Mouse (Mus musculus) mouse trophoblast stem cell (cell line): Measurements from ENCODE around the gene Abca5.

Source experiments
- in situ Hi-C, 2 experiments: fragments of 300-500 bp; cut with MseI, MboI; formaldehyde crosslinking; loops; 2 replicates in 1 of 2; 3 replicates in 1 of 2; pipeline ENCODE4 v1.15.1; 2025

Abca5 gene

DNA sequence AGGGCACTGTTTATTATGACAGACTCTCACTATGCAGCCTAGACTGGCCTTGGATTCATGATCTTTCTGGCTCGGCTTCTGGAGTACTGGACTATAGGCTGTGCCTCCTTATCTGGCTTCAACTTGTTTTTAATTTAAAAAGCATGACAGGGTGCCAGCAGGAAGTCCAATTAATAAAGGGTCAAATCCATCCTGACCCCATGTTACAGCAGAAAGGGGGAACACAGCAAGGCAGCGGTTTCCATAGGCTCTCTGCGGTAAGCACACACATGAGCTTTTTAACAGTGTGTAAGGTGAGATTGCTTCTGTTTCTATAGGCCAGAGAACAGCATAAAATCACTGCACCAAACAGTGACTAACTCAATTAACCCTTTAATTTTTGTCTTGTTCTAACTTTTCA lies 34.1 kb downstream of the Abca5 start:
- in situ Hi-C loops, result no loop called here

DNA sequence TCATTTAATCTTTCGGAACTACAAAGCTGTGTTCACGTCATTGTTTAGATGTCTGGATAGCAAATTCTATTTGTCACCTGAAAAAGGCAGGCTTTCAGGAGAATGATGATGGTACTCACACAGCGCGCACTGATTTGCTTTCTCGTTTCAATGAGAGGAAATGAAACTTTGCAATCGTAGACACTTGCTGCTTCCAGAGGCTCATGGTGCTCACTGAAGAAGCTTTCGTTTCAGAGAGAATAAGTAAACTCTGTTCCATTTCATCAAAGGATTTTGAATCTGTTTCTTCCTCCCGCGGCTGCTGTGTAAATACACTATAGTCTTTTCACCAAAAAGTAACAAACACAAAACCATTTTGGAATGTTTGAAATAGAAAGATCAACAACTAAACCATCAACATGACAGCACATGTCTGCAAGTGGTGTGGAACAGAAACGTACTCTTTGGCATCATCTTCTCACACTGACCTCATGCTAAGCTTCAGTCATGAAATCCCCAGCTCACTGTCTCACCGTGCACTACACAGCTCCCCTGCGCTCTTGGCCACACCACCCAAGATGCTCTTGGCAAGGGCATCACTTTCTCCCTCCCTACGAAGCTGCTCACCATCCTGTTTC lies 39.5 kb downstream of the Abca5 start:
- in situ Hi-C loops, result no loop called here

GRCm38 (mm10) chr11:110290586-110290985 lies 46.9 kb downstream of the Abca5 start:
- in situ Hi-C loops, result no loop called here

GRCm38 (mm10) chr11:110288423-110288822 lies 49.1 kb downstream of the Abca5 start:
- in situ Hi-C loops, result no loop called here

- in situ Hi-C loops, result no loop called here
Measured at GRCm38 (mm10) chr11:110287694-110288093, 49.8 kb downstream of the Abca5 start.

DNA sequence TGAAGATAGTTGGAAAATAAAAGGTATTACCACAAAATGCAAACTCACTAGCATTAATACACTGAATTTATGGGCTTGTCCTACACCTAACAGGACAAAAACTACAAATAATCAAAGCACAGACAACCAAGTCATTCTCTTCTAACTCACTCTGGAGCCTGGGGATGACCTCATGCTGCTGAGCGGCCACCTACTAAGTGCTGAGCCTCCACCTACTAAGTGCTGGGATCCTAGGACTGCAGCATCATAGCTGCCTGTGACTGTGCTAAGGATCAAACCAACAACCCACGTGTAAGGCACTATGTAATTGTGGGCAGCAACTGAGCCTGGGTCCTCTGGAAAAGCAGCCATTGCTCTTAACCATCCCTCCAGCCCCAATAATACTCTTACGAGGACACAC lies 51.2 kb downstream of the Abca5 start:
- in situ Hi-C loops, result no loop called here

- in situ Hi-C loops, result no loop called here
Measured at GRCm38 (mm10) chr11:110284849-110285248, 52.7 kb downstream of the Abca5 start.

DNA sequence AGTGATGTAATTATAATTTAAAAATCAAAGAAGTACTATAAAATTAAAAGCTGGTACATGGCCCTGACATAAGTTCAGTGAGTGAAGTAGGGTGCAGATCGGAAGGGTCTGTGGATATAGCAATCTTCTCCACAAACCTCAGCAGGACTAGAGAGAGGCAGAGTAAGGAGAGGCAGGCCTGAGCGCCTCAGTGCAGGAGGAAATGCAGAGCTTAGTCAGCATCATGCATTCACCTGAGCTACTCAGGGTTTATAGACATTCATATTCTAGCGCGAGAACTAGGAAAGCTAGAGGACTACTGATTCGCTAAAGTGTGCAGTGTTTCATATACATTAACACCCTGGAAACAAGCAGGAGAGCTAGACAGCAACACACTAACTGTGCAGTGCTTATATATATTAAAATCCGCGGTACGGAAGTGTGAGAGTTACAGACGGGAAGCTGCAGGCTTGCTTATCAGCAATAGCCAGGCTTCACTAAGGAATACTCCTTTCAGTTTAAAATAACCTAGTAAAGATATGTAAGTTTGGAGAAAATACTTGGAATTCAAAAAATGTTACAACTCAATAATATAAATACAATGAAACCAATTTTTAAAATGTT lies 53.2 kb downstream of the Abca5 start:
- in situ Hi-C loops, result no loop called here

DNA sequence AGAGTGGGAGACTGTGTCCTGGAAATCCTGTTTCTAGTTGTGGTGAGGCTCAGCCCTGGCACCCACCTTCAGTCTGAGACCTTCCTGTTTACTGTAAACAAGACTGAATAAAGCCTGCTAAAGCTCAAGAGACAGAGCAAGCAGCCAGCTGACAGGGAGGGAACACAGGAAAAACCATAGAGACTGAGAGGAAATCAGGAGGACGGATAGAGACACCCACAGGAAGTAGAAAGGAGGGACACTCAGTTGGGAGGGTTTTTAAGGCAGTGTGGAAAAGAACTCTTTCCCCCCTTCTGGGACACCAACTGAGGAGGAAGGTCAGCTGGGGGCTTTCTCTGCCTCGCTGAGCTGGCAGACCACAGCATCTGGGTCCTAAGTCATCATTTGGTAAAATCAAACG lies 62.7 kb downstream of the Abca5 start:
- in situ Hi-C loops, result loop anchor here in 1 of 2 experiments (25.0 kb wide), 1 partner anchor 612 kb away; no protein-coding TSS in a partner anchor

DNA sequence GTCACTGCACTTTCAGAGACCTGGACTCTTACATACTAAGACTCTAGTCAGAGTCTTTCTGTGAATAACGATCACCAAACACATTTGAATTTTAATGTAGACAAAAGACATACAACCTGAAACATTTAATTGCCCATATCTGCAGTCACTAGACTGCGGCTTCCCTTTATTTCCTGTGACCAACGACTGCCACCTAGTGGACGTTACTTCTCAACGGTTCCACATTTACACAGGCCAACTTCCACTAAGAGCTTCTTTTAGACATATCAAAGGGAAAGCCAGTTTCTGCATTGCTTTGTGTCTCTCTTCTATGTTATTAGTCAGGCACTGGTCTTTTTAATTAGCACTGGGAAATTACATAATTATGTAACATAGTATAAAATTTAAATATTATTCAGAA lies 65.8 kb downstream of the Abca5 start:
- in situ Hi-C loops, result loop anchor here in 1 of 2 experiments (25.0 kb wide), 1 partner anchor 609 kb away; no protein-coding TSS in a partner anchor

- in situ Hi-C loops, result loop anchor here (5.0 to 25.0 kb wide), 5 partner anchors 311 to 606 kb away; no protein-coding TSS in a partner anchor
Measured at GRCm38 (mm10) chr11:110268244-110268844, 69.2 kb downstream of the Abca5 start.

DNA sequence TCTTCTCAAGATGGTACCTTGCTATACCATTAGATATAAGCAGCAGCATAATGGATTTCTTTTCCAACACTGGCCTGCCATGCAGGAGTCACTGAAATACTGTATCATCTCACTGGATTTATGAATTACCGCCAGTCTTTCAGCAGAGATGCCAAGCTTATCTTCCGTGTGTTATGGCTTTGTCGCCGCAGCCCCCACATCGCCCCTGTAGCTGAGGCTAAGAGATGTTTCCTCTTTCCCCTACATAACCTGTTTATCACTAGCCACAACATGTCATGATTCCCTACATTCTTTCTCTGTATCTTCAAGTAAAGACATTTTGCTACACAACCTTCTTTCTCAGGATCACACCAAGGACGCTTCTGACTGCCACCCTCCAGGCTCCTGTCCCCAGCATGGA lies 70.3 kb downstream of the Abca5 start:
- in situ Hi-C loops, result loop anchor here (5.0 to 25.0 kb wide), 5 partner anchors 310 to 605 kb away; no protein-coding TSS in a partner anchor

DNA sequence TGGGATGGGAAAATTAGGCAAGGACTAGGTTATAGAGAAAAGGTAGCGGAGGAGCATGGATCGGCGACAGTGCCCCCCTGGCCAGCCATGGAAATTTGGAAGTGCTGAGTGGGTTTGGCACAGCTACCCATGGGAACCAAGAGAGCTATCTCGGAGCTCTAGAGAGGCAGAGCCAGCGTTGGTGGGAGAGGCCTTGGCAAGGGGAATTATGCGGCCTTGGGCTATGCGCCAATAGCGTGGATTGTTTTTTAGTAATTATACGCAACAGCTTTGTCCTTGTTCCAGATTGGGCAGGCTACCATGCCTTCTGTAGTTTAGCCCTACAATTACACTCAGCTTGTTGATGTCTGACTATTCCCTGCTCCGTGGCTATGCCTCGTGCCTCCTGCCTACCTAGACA lies 70.8 kb downstream of the Abca5 start:
- in situ Hi-C loops, result loop anchor here (5.0 to 25.0 kb wide), 5 partner anchors 309 to 604 kb away; no protein-coding TSS in a partner anchor

- in situ Hi-C loops, result loop anchor here (10.0 to 25.0 kb wide), 2 partner anchors 307 to 600 kb away; no protein-coding TSS in a partner anchor
Measured at GRCm38 (mm10) chr11:110261867-110262266, 75.6 kb downstream of the Abca5 start.

DNA sequence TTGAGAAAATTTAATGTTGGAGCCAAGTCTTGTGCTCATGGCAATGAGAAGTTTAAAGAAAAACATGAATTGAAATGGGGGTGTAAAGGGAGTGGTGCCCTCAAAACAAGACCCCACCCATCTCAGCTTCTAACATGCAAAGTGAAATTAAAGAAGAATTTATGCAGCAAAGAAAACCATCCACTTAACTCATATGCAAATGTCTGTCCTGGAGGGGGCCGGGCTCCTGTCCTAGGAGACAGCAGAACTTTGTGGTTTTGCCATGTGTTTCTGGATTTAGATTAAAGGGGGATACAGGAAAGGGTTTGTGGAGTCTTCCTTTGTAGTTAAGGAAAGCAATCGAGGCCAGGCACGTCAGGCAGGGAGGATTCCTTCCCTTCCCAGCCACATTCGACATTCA lies 79.6 kb downstream of the Abca5 start:
- in situ Hi-C loops, result loop anchor here in 1 of 2 experiments (25.0 kb wide), 1 partner anchor 596 kb away; no protein-coding TSS in a partner anchor

GRCm38 (mm10) chr11:110257061-110257460 lies 80.5 kb downstream of the Abca5 start:
- in situ Hi-C loops, result loop anchor here in 1 of 2 experiments (25.0 kb wide), 1 partner anchor 595 kb away; no protein-coding TSS in a partner anchor

GRCm38 (mm10) chr11:110252256-110252655 lies 85.3 kb downstream of the Abca5 start:
- in situ Hi-C loops, result loop anchor here in 1 of 2 experiments (25.0 kb wide), 1 partner anchor 590 kb away; no protein-coding TSS in a partner anchor

GRCm38 (mm10) chr11:110251534-110251933 lies 86.0 kb downstream of the Abca5 start, which contains the start of gene Abca6:
TSS of gene Abca6 (minus strand) at chr11:110251776.
- in situ Hi-C loops, result loop anchor here in 1 of 2 experiments (25.0 kb wide), 1 partner anchor 589 kb away; no protein-coding TSS in a partner anchor

- in situ Hi-C loops, result no loop called here
Measured at GRCm38 (mm10) chr11:110244730-110245129, 92.8 kb downstream of the Abca5 start.

DNA sequence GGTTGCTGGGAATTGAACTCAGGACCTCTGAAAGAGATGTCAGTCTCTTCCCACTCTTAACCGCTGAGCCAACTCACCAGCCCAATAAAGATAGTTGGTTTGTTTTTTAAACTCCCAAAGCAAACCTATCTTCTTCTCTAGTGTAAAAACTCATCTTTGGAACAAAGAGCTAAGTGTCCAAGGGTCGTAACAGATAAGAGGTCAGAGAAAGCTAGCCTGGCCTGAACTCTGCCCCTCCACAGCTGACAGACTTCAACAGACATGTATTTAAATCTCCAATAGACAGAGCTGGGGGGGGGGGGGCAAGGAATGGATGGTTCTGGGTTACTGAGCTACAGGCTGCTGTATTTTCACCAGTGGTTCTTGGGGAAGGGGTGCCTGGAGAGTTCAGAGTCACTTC lies 100.0 kb downstream of the Abca5 start:
- in situ Hi-C loops, result no loop called here

- in situ Hi-C loops, result no loop called here
Measured at GRCm38 (mm10) chr11:110232975-110233374, 104.5 kb downstream of the Abca5 start.
